Mouse (Mus musculus) forebrain, embryonic 13.5 days (tissue): ENCODE data around the gene Pmp22. TPM values are rescaled to one million over a fixed set of nuclear protein-coding genes. Genes with fewer than 3 reads are reported as not detected.

Source experiments
- ATAC-seq: fragments of 200-750 bp; cut with Nextera tagmentation; 2 replicates; pipeline ENCODE4 v1.8.0; 2017
- H3K27ac ChIP-seq: fragments of 300-500 bp; sonication (generic); 2 replicates; pipeline ENCODE4 v1.5.1; 2015; ENCODE audit warnings: inconsistent platforms, mild to moderate bottlenecking, moderate library complexity
- H3K27me3 ChIP-seq: fragments of 300-500 bp; sonication (generic); 2 replicates; pipeline ENCODE4 v1.6.1; 2015; ENCODE audit warnings: mild to moderate bottlenecking, inconsistent platforms
- H3K36me3 ChIP-seq: fragments of 300-500 bp; sonication (generic); 2 replicates; pipeline ENCODE4 v1.6.1; 2015; ENCODE audit warnings: mild to moderate bottlenecking, inconsistent platforms; ENCODE audit not compliant: poor library complexity, severe bottlenecking
- H3K4me1 ChIP-seq: fragments of 300-500 bp; sonication (generic); 2 replicates; pipeline ENCODE4 v1.6.1; 2015; ENCODE audit warnings: inconsistent platforms
- H3K4me2 ChIP-seq: fragments of 300-500 bp; sonication (generic); 2 replicates; pipeline ENCODE4 v1.6.1; 2015; ENCODE audit warnings: inconsistent platforms, mild to moderate bottlenecking, moderate library complexity
- H3K4me3 ChIP-seq: fragments of 300-500 bp; sonication (generic); 2 replicates; pipeline ENCODE4 v1.5.1; 2015; ENCODE audit warnings: mild to moderate bottlenecking, inconsistent platforms
- H3K9ac ChIP-seq: fragments of 300-500 bp; sonication (generic); 2 replicates; pipeline ENCODE4 v1.6.1; 2015; ENCODE audit warnings: mild to moderate bottlenecking, inconsistent platforms
- H3K9me3 ChIP-seq: fragments of 300-500 bp; sonication (generic); replicated peaks from 2 replicates; pipeline ENCODE4 v1.6.1; 2016; ENCODE audit warnings: inconsistent platforms
- WGBS: fragments of 180-500 bp; shearing (Covaris S2); methylation state at CpG from one replicate; pipeline ENCODE4 v1.1.7; 2015; 5-methylcytosine and 5-hydroxymethylcytosine counted together
- polyA plus RNA-seq: library from polyadenylated mRNA; unstranded; fragments of >200 nt; fragmentation: Nextera tagmentation; extraction: Ambion mirVana; gene quantifications from 2 replicates; pipeline ENCODE4 v1.2.1, GENCODE M21; 2015

Pmp22 gene
- polyA plus RNA-seq, 1 experiment from 2014 or later, result 12.7 TPM

- no peak for ATAC-seq
- Histone ChIP-seq H3K27me3 (no peaks in the 10 kb centered on the region), H3K4me3 (no peak overlapping the region), H3K36me3 (no peaks in the 10 kb centered on the region), H3K4me2 (no peak overlapping the region), H3K9ac (no peak overlapping the region), H3K9me3 (no peaks in the 10 kb centered on the region), H3K27ac (no peak overlapping the region), H3K4me1 (no peaks in the 10 kb centered on the region)
- 84% methylated on average over 4 of the region's 4 CpGs for whole genome bisulfite sequencing
Observed at GRCm38 (mm10) chr11:63167826-63168225, 39.0 kb downstream of the Pmp22 start.

GRCm38 (mm10) chr11:63168551-63169258 lies 39.9 kb downstream of the Pmp22 start:
- WGBS, result 57% methylated on average over 9 of the region's 9 CpGs
- Histone ChIP-seq H3K4me1 (no peaks in the 10 kb centered on the region), H3K9me3 (no peaks in the 10 kb centered on the region), H3K36me3 (no peaks in the 10 kb centered on the region), H3K4me3 (no peak overlapping the region), H3K9ac (no peak overlapping the region), H3K27ac (no peak overlapping the region), H3K4me2 (no peak overlapping the region), H3K27me3 (no peaks in the 10 kb centered on the region)
- ATAC-seq, result no peak

- Histone ChIP-seq H3K4me3 (no peak overlapping the region), H3K9me3 (no peaks in the 10 kb centered on the region), H3K27ac (no peak overlapping the region), H3K4me2 (no peak overlapping the region), H3K27me3 (no peaks in the 10 kb centered on the region), H3K36me3 (no peaks in the 10 kb centered on the region), H3K9ac (no peak overlapping the region), H3K4me1 (no peaks in the 10 kb centered on the region)
- 18% methylated on average over 1 of the region's 1 CpGs for WGBS
- ATAC-seq, result no peak
Observed at GRCm38 (mm10) chr11:63171977-63172376, 43.2 kb downstream of the Pmp22 start.

GRCm38 (mm10) chr11:63173604-63174003 lies 44.8 kb downstream of the Pmp22 start:
- Histone ChIP-seq H3K4me2 (no peak overlapping the region), H3K9me3 (no peaks in the 10 kb centered on the region)
- no peak for ATAC-seq

GRCm38 (mm10) chr11:63175302-63175701 lies 46.5 kb downstream of the Pmp22 start:
- Histone ChIP-seq H3K4me1 (no peaks in the 10 kb centered on the region), H3K4me3 (no peak overlapping the region)

More at GRCm38 (mm10) chr11:63173604-63174003, 44.8 kb downstream of the Pmp22 start:
- no peak overlapping the region for H3K27ac ChIP-seq
- H3K4me1 ChIP-seq, result no peaks in the 10 kb centered on the region
- WGBS, result 86% methylated on average over 5 of the region's 5 CpGs
- H3K9ac ChIP-seq, result no peak overlapping the region
- H3K27me3 ChIP-seq, result no peaks in the 10 kb centered on the region
- H3K4me3 ChIP-seq, result no peak overlapping the region
- no peaks in the 10 kb centered on the region for H3K36me3 ChIP-seq

GRCm38 (mm10) chr11:63176416-63176815 lies 47.6 kb downstream of the Pmp22 start:
- 86% methylated on average over 7 of the region's 7 CpGs for WGBS
- no peaks in the 10 kb centered on the region for H3K9me3 ChIP-seq
- no peak for ATAC-seq
- H3K27me3 ChIP-seq, result no peaks in the 10 kb centered on the region
- H3K27ac ChIP-seq, result no peak overlapping the region
- H3K4me1 ChIP-seq, result peaks cover 8% of the 10 kb centered on the region; the same call in 1 of the 2 replicates
- H3K4me3 ChIP-seq, result no peak overlapping the region
- no peak overlapping the region; the same call in 1 of the 2 replicates for H3K9ac ChIP-seq
- no peaks in the 10 kb centered on the region for H3K36me3 ChIP-seq
- H3K4me2 ChIP-seq, result no peak overlapping the region

More at GRCm38 (mm10) chr11:63175302-63175701, 46.5 kb downstream of the Pmp22 start:
- Histone ChIP-seq H3K36me3 (no peaks in the 10 kb centered on the region), H3K9ac (no peak overlapping the region), H3K27me3 (no peaks in the 10 kb centered on the region), H3K9me3 (no peaks in the 10 kb centered on the region), H3K4me2 (no peak overlapping the region), H3K27ac (no peak overlapping the region)
- no peak for ATAC-seq
- 38% methylated on average over 3 of the region's 3 CpGs for WGBS

GRCm38 (mm10) chr11:63180262-63181101 lies 51.7 kb downstream of the Pmp22 start:
- H3K4me3 ChIP-seq, result no peak overlapping the region
- no peaks in the 10 kb centered on the region for H3K9me3 ChIP-seq
- WGBS, result 38% methylated on average over 7 of the region's 7 CpGs
- H3K9ac ChIP-seq, result no peak overlapping the region
- peaks cover 8% of the 10 kb centered on the region; the same call in 1 of the 2 replicates for H3K4me1 ChIP-seq
- ATAC-seq, result no peak; the same call in 1 of the 2 replicates
- no peaks in the 10 kb centered on the region for H3K36me3 ChIP-seq
- H3K27ac ChIP-seq, result no peak overlapping the region; the same call in 1 of the 2 replicates
- no peaks in the 10 kb centered on the region for H3K27me3 ChIP-seq
- H3K4me2 ChIP-seq, result no peak overlapping the region

GRCm38 (mm10) chr11:63188803-63189202 lies 60.0 kb downstream of the Pmp22 start:
- Histone ChIP-seq H3K4me1 (no peaks in the 10 kb centered on the region), H3K4me2 (no peak overlapping the region), H3K27ac (no peak overlapping the region), H3K4me3 (no peak overlapping the region), H3K9ac (no peak overlapping the region), H3K36me3 (no peaks in the 10 kb centered on the region), H3K9me3 (no peaks in the 10 kb centered on the region), H3K27me3 (no peaks in the 10 kb centered on the region)
- WGBS, result 86% methylated on average over 7 of the region's 7 CpGs
- ATAC-seq, result no peak

- Histone ChIP-seq H3K9ac (no peak overlapping the region), H3K27me3 (no peaks in the 10 kb centered on the region), H3K36me3 (no peaks in the 10 kb centered on the region), H3K4me3 (no peak overlapping the region), H3K4me1 (no peaks in the 10 kb centered on the region), H3K4me2 (no peak overlapping the region), H3K9me3 (0 out of 2 replicates have a peak, but pooled peaks cover 3% of the 10 kb centered on the region), H3K27ac (no peak overlapping the region)
- WGBS, result 16% methylated on average over 4 of the region's 4 CpGs
- no peak for ATAC-seq
Observed at GRCm38 (mm10) chr11:63198070-63198469, 69.3 kb downstream of the Pmp22 start.

GRCm38 (mm10) chr11:63201989-63202535 lies 73.3 kb downstream of the Pmp22 start:
- no peaks in the 10 kb centered on the region for H3K36me3 ChIP-seq
- H3K4me3 ChIP-seq, result no peak overlapping the region
- no peak for ATAC-seq
- 39% methylated on average over 3 of the region's 3 CpGs for WGBS
- no peaks in the 10 kb centered on the region for H3K4me1 ChIP-seq
- H3K4me2 ChIP-seq, result no peak overlapping the region
- 0 out of 2 replicates have a peak, but pooled peaks cover 3% of the 10 kb centered on the region for H3K9me3 ChIP-seq
- H3K9ac ChIP-seq, result no peak overlapping the region
- H3K27ac ChIP-seq, result no peak overlapping the region
- no peaks in the 10 kb centered on the region for H3K27me3 ChIP-seq
